Mouse (Mus musculus) adrenal gland, postnatal 0 days (tissue): ENCODE data around the gene Zfp429. TPM values are rescaled to one million over a fixed set of nuclear protein-coding genes. Genes with fewer than 3 reads are reported as not detected.

Experiments used
- polyA plus RNA-seq: library from polyadenylated mRNA; unstranded; fragments of >200 nt; fragmentation: Nextera tagmentation; extraction: Ambion mirVana; gene quantifications from 2 replicates; pipeline ENCODE4 v1.2.1, GENCODE M21; 2015

Gene Zfp429
- polyA plus RNA-seq, result 5.2 and 5.7 TPM in 2 replicates

DNA sequence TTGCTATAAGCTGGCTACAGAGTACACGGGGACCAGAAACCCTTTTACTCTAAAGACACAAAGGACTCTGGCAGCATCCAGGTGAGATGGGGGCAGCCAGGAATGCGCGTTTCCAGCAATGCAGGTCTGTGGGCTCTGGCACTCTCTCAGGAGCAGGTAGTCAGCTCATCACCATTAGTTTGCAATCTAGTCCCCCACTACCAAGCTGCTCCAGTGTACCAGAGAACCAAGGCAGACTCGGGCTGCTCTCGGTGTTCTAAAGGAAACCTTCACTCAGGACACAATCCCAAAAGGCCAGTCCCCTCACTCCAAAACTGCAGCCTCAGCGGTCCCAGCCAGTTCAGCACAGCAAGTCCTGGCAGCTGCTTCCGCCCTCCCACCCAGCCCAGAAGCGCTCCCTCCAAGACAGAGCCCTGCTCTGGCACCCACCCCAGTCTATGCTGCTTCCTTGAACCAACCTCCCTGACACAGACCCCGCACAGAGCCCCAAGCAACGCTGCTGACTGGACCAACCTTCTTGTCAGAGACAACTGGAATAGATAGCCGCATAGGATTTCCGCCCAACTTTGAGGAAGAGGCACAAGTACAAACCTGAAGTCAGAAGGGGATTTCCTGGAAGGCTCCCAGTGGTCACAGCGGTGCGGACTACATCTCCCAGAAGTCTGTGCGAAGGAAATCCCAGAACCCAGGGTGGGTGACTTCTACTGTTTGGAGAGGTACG is at the start of gene Zfp429:
Zfp429 (minus strand) TSS at position 637 of the 721 bp plus-strand sequence.

GRCm38 (mm10) chr13:67421207-67421857 is 21.7 kb upstream of the Zfp429 start, which contains the start of gene Zfp459:
Gene Zfp459, minus strand, starts transcription at chr13:67421418.

GRCm38 (mm10) chr13:67375050-67375911 is 24.3 kb downstream of the Zfp429 start, which contains the start of the genes Gm28041 and Zfp456:
Gene Gm28041, minus strand, starts transcription at chr13:67375733.
Gene Zfp456, minus strand, starts transcription at chr13:67375810.

GRCm38 (mm10) chr13:67360131-67360744 is 39.4 kb downstream of the Zfp429 start, which contains the start of the genes Gm28044 and Zfp953:
Gene Gm28044, minus strand, starts transcription at chr13:67360536.
Gene Zfp953, minus strand, starts transcription at chr13:67360605.

Other genes with a start within 250 kb of the Zfp429 start
- gene Rsl1, start 226.6 kb downstream of the Zfp429 start, polyA plus RNA-seq, result 5.3 and 7.5 TPM in 2 replicates
- 1.8 and 1.9 TPM in 2 replicates for gene Zfp455, start 205.3 kb downstream of the Zfp429 start, polyA plus RNA-seq
- 0.96 and 1.4 TPM in 2 replicates for gene Zfp458, start 121.4 kb downstream of the Zfp429 start, polyA plus RNA-seq
- 0.44 and 0.83 TPM in 2 replicates for gene Zfp457, start 93.3 kb downstream of the Zfp429 start, polyA plus RNA-seq
- gene Zfp595, start 67.2 kb downstream of the Zfp429 start, polyA plus RNA-seq, result 1.1 and 2.0 TPM in 2 replicates
- gene Gm28044, start 39.3 kb downstream of the Zfp429 start, polyA plus RNA-seq, result 0.43 and 1.7 TPM in 2 replicates
- gene Zfp953, start 39.2 kb downstream of the Zfp429 start, polyA plus RNA-seq, result 0.76 and 0.87 TPM in 2 replicates
- gene Gm28041, start 24.1 kb downstream of the Zfp429 start, polyA plus RNA-seq, result 0.57 and 0.80 TPM in 2 replicates
- gene Zfp456, start 24.0 kb downstream of the Zfp429 start, polyA plus RNA-seq, result 0.74 and 0.84 TPM in 2 replicates
- gene Zfp459, start 21.6 kb upstream of the Zfp429 start, polyA plus RNA-seq, result 0.12 and 0.19 TPM in 2 replicates
- 12.6 and 15.1 TPM in 2 replicates for gene Zfp874a, start 51.8 kb upstream of the Zfp429 start, polyA plus RNA-seq
- gene Zfp874b, start 84.4 kb upstream of the Zfp429 start, polyA plus RNA-seq, result 4.2 and 4.6 TPM in 2 replicates
- gene Zfp58, start 100.7 kb upstream of the Zfp429 start, polyA plus RNA-seq, result 5.8 and 6.9 TPM in 2 replicates
- not detected in 2 replicates for gene Gm26965, start 126.3 kb upstream of the Zfp429 start, polyA plus RNA-seq
- 45.3 and 77.5 TPM in 2 replicates for gene Zfp87, start 126.4 kb upstream of the Zfp429 start, polyA plus RNA-seq
- 7.8 and 9.3 TPM in 2 replicates for gene Zfp748, start 154.0 kb upstream of the Zfp429 start, polyA plus RNA-seq
- gene Zfp729b, start 209.9 kb upstream of the Zfp429 start, polyA plus RNA-seq, result 3.7 and 4.0 TPM in 2 replicates
- gene Gm49345, start 237.9 kb upstream of the Zfp429 start, polyA plus RNA-seq, result not detected in 2 replicates
- 1.4 and 1.7 TPM in 2 replicates for gene Zfp729a, start 238.0 kb upstream of the Zfp429 start, polyA plus RNA-seq